Mouse (Mus musculus): Measurements from ENCODE around the gene Fxyd5. TPM values are rescaled to one million over a fixed set of nuclear protein-coding genes. Genes with fewer than 3 reads are reported as not detected.
A peak's percentile ranks its signal among the peaks of the same experiment; 100 is the strongest.

Gene Fxyd5
- polyA plus RNA-seq, 1 experiment from 2014 or later = 17.2 TPM

- Histone ChIP-seq H3K36me3 (ENCODE audit: control insufficient read depth, insufficient read depth, low read length) (no peaks in the 10 kb centered on the region), H3K9ac (ENCODE audit: low read length) (no peak overlapping the region), H3K4me2 (ENCODE audit: low read length) (no peak overlapping the region), H3K27me3 (replicated peaks; ENCODE audit: control insufficient read depth, insufficient read depth, low read length) (peaks cover 15% of the 10 kb centered on the region), H3K4me3 (ENCODE audit: low read depth, low read length) (no peak overlapping the region), H3K4me1 (ENCODE audit: control insufficient read depth, insufficient read depth, low read length) (no peaks in the 10 kb centered on the region), H3K9me3 (replicated peaks; ENCODE audit: control insufficient read depth, low read length) (no peaks in the 10 kb centered on the region), H3K27ac (ENCODE audit: low read depth, low read length) (no peak overlapping the region)
- WGBS = 77% methylated on average over 5 of the region's 5 CpGs
- no peak for ATAC-seq
- no peak for DNase-seq (ENCODE audit: low spot score)
Measured at GRCm38 (mm10) chr7:31057730-31058129, 15.4 kb upstream of the Fxyd5 start.

GRCm38 (mm10) chr7:31057071-31057470 lies 14.8 kb upstream of the Fxyd5 start, which contains the start of gene Fxyd1:
Gene Fxyd1, minus strand, starts transcription at chr7:31057199.
- DNase-seq (ENCODE audit: low spot score) (no peak), ATAC-seq (no peak)
- Histone ChIP-seq H3K4me2 (ENCODE audit: low read length) (no peak within 1 kb of the TSS), H3K4me1 (ENCODE audit: control insufficient read depth, insufficient read depth, low read length) (no peaks in the 10 kb centered on the region), H3K27me3 (replicated peaks; ENCODE audit: control insufficient read depth, insufficient read depth, low read length) (peaks cover 21% of the 10 kb centered on the region), H3K4me3 (ENCODE audit: low read depth, low read length) (no peak within 1 kb of the TSS), H3K27ac (ENCODE audit: low read depth, low read length) (no peak within 1 kb of the TSS), H3K9ac (ENCODE audit: low read length) (no peak within 1 kb of the TSS), H3K9me3 (replicated peaks; ENCODE audit: control insufficient read depth, low read length) (no peaks in the 10 kb centered on the region), H3K36me3 (ENCODE audit: control insufficient read depth, insufficient read depth, low read length) (no peaks in the 10 kb centered on the region)
- WGBS = 65% methylated on average over 2 of the region's 2 CpGs

GRCm38 (mm10) chr7:31056448-31056847 lies 14.2 kb upstream of the Fxyd5 start:
- DNase-seq (ENCODE audit: low spot score) = no peak
- H3K27me3 ChIP-seq (replicated peaks; ENCODE audit: control insufficient read depth, insufficient read depth, low read length) = peaks cover 27% of the 10 kb centered on the region
- H3K4me2 ChIP-seq (ENCODE audit: low read length) = no peak overlapping the region
- H3K9ac ChIP-seq (ENCODE audit: low read length) = no peak overlapping the region
- no peak overlapping the region for H3K4me3 ChIP-seq (ENCODE audit: low read depth, low read length)
- WGBS = 81% methylated on average over 7 of the region's 7 CpGs
- no peak for ATAC-seq
- no peak overlapping the region for H3K27ac ChIP-seq (ENCODE audit: low read depth, low read length)
- no peaks in the 10 kb centered on the region for H3K36me3 ChIP-seq (ENCODE audit: control insufficient read depth, insufficient read depth, low read length)
- no peaks in the 10 kb centered on the region for H3K4me1 ChIP-seq (ENCODE audit: control insufficient read depth, insufficient read depth, low read length)
- no peaks in the 10 kb centered on the region for H3K9me3 ChIP-seq (replicated peaks; ENCODE audit: control insufficient read depth, low read length)

GRCm38 (mm10) chr7:31055883-31056282 lies 13.6 kb upstream of the Fxyd5 start:
- DNase-seq (ENCODE audit: low spot score) (no peak), ATAC-seq (no peak)
- no peak overlapping the region for H3K4me3 ChIP-seq (ENCODE audit: low read depth, low read length)
- H3K9ac ChIP-seq (ENCODE audit: low read length) = no peak overlapping the region
- no peak overlapping the region for H3K4me2 ChIP-seq (ENCODE audit: low read length)
- 33% methylated on average over 3 of the region's 4 CpGs for WGBS
- H3K4me1 ChIP-seq (ENCODE audit: control insufficient read depth, insufficient read depth, low read length) = no peaks in the 10 kb centered on the region; the same call in 1 of the 2 replicates
- no peaks in the 10 kb centered on the region for H3K9me3 ChIP-seq (replicated peaks; ENCODE audit: control insufficient read depth, low read length)
- H3K36me3 ChIP-seq (ENCODE audit: control insufficient read depth, insufficient read depth, low read length) = no peaks in the 10 kb centered on the region
- no peak overlapping the region for H3K27ac ChIP-seq (ENCODE audit: low read depth, low read length)
- H3K27me3 ChIP-seq (replicated peaks; ENCODE audit: control insufficient read depth, insufficient read depth, low read length) = peaks cover 33% of the 10 kb centered on the region

- no peak for DNase-seq (ENCODE audit: low spot score)
- Histone ChIP-seq H3K9ac (ENCODE audit: low read length) (no peak overlapping the region; the same call in 1 of the 2 replicates), H3K4me2 (ENCODE audit: low read length) (no peak overlapping the region), H3K27me3 (replicated peaks; ENCODE audit: control insufficient read depth, insufficient read depth, low read length) (peaks cover 38% of the 10 kb centered on the region), H3K4me1 (ENCODE audit: control insufficient read depth, insufficient read depth, low read length) (no peaks in the 10 kb centered on the region; the same call in 1 of the 2 replicates), H3K4me3 (ENCODE audit: low read depth, low read length) (no peak overlapping the region), H3K9me3 (replicated peaks; ENCODE audit: control insufficient read depth, low read length) (no peaks in the 10 kb centered on the region), H3K27ac (ENCODE audit: low read depth, low read length) (no peak overlapping the region), H3K36me3 (ENCODE audit: control insufficient read depth, insufficient read depth, low read length) (no peaks in the 10 kb centered on the region)
- 5% methylated on average over 10 of the region's 10 CpGs for WGBS
- ATAC-seq = no peak
Measured at GRCm38 (mm10) chr7:31055354-31055824, 13.1 kb upstream of the Fxyd5 start.

- Histone ChIP-seq H3K27me3 (replicated peaks; ENCODE audit: control insufficient read depth, insufficient read depth, low read length) (peaks cover 43% of the 10 kb centered on the region), H3K27ac (ENCODE audit: low read depth, low read length) (no peak overlapping the region), H3K4me2 (ENCODE audit: low read length) (no peak overlapping the region), H3K4me1 (ENCODE audit: control insufficient read depth, insufficient read depth, low read length) (peaks cover 5% of the 10 kb centered on the region), H3K36me3 (ENCODE audit: control insufficient read depth, insufficient read depth, low read length) (no peaks in the 10 kb centered on the region), H3K4me3 (ENCODE audit: low read depth, low read length) (no peak overlapping the region), H3K9me3 (replicated peaks; ENCODE audit: control insufficient read depth, low read length) (no peaks in the 10 kb centered on the region), H3K9ac (ENCODE audit: low read length) (no peak overlapping the region; the same call in 1 of the 2 replicates)
- ATAC-seq (no peak), DNase-seq (ENCODE audit: low spot score) (no peak)
- whole genome bisulfite sequencing = 32% methylated on average over 11 of the region's 11 CpGs
Measured at GRCm38 (mm10) chr7:31054661-31055320, 12.5 kb upstream of the Fxyd5 start.

GRCm38 (mm10) chr7:31053882-31054447 lies 11.7 kb upstream of the Fxyd5 start:
- no peak for DNase-seq (ENCODE audit: low spot score)
- H3K4me1 ChIP-seq (ENCODE audit: control insufficient read depth, insufficient read depth, low read length) = peaks cover 11% of the 10 kb centered on the region
- H3K27me3 ChIP-seq (replicated peaks; ENCODE audit: control insufficient read depth, insufficient read depth, low read length) = peaks cover 43% of the 10 kb centered on the region
- WGBS = 28% methylated on average over 10 of the region's 10 CpGs
- no peaks in the 10 kb centered on the region for H3K36me3 ChIP-seq (ENCODE audit: control insufficient read depth, insufficient read depth, low read length)
- H3K27ac ChIP-seq (ENCODE audit: low read depth, low read length) = no peak overlapping the region
- H3K4me2 ChIP-seq (ENCODE audit: low read length) = no peak overlapping the region
- no peak overlapping the region for H3K9ac ChIP-seq (ENCODE audit: low read length)
- no peaks in the 10 kb centered on the region for H3K9me3 ChIP-seq (replicated peaks; ENCODE audit: control insufficient read depth, low read length)
- ATAC-seq = no peak
- no peak overlapping the region for H3K4me3 ChIP-seq (ENCODE audit: low read depth, low read length)

GRCm38 (mm10) chr7:31052636-31053434 lies 10.6 kb upstream of the Fxyd5 start:
- ATAC-seq = no peak; the same call in 1 of the 2 replicates
- Histone ChIP-seq H3K27me3 (replicated peaks; ENCODE audit: control insufficient read depth, insufficient read depth, low read length) (peaks cover 43% of the 10 kb centered on the region), H3K9ac (ENCODE audit: low read length) (no peak overlapping the region), H3K4me3 (ENCODE audit: low read depth, low read length) (peak overlapping the region; percentile 11; the same call in 1 of the 2 replicates), H3K36me3 (ENCODE audit: control insufficient read depth, insufficient read depth, low read length) (no peaks in the 10 kb centered on the region), H3K4me1 (ENCODE audit: control insufficient read depth, insufficient read depth, low read length) (peaks cover 11% of the 10 kb centered on the region), H3K9me3 (replicated peaks; ENCODE audit: control insufficient read depth, low read length) (no peaks in the 10 kb centered on the region), H3K27ac (ENCODE audit: low read depth, low read length) (no peak overlapping the region), H3K4me2 (ENCODE audit: low read length) (peak overlapping the region; percentile 34)
- DNase-seq (ENCODE audit: low spot score) = peak; percentile 44
- under 1% methylated on average over 33 of the region's 34 CpGs for WGBS
